Mouse (Mus musculus): ENCODE measurements around the gene Pskh1. TPM values are rescaled to one million over a fixed set of nuclear protein-coding genes. Genes with fewer than 3 reads are reported as not detected.

Pskh1 gene
- polyA plus RNA-seq, 1 experiment from 2014 or later, result 34.5 TPM

DNA sequence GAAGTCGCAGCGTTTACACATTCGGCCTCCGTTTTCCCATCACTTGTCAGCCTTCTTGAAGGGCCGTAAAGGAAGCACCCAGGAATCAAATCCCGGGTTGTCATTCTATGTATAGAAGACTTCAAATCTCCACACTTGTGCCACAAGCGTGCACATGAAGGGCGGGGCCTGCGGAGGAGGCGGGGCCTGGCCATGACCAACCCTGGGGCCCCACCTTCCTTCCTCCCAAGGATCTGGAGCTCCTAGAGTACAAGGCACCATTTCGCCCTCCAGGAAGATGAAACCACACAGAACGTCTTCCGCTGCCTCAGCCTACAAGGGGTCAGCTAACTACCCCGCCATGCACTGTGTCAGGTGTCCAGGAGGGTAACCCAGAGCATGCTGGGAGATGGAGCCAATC lies 60.9 kb downstream of the Pskh1 start:
- peaks cover 17% of the 10 kb centered on the region; the same call in 1 of the 2 replicates for H3K36me3 ChIP-seq (ENCODE audit: control insufficient read depth, insufficient read depth, low read length)
- ATAC-seq (ENCODE audit: low FRiP score, low TSS enrichment), result no peak
- no peak overlapping the region for H3K9ac ChIP-seq (ENCODE audit: low read depth, low read length)
- H3K9me3 ChIP-seq (ENCODE audit: control insufficient read depth, low read length), result no peaks in the 10 kb centered on the region
- H3K27me3 ChIP-seq (ENCODE audit: control insufficient read depth, insufficient read depth, low read length), result no peaks in the 10 kb centered on the region
- no peak overlapping the region for H3K27ac ChIP-seq (ENCODE audit: low read depth, low read length)
- no peak overlapping the region for H3K4me3 ChIP-seq (ENCODE audit: low read length)
- WGBS, result 83% methylated on average over 14 of the region's 14 CpGs
- no peak overlapping the region for H3K4me2 ChIP-seq (replicated peaks; ENCODE audit: low read depth, low read length)
- peaks cover 10% of the 10 kb centered on the region for H3K4me1 ChIP-seq (ENCODE audit: control insufficient read depth, insufficient read depth, low read length)

- 88% methylated on average over 10 of the region's 10 CpGs for WGBS
- peaks cover 10% of the 10 kb centered on the region for H3K4me1 ChIP-seq (ENCODE audit: control insufficient read depth, insufficient read depth, low read length)
- no peak overlapping the region for H3K9ac ChIP-seq (ENCODE audit: low read depth, low read length)
- H3K27ac ChIP-seq (ENCODE audit: low read depth, low read length), result no peak overlapping the region
- peaks cover 13% of the 10 kb centered on the region; the same call in 1 of the 2 replicates for H3K36me3 ChIP-seq (ENCODE audit: control insufficient read depth, insufficient read depth, low read length)
- ATAC-seq (ENCODE audit: low FRiP score, low TSS enrichment), result no peak
- no peak overlapping the region for H3K4me2 ChIP-seq (replicated peaks; ENCODE audit: low read depth, low read length)
- no peaks in the 10 kb centered on the region for H3K9me3 ChIP-seq (ENCODE audit: control insufficient read depth, low read length)
- no peaks in the 10 kb centered on the region for H3K27me3 ChIP-seq (ENCODE audit: control insufficient read depth, insufficient read depth, low read length)
- no peak overlapping the region for H3K4me3 ChIP-seq (ENCODE audit: low read length)
Measured at GRCm38 (mm10) chr8:105961536-105961935, 61.3 kb downstream of the Pskh1 start.

DNA sequence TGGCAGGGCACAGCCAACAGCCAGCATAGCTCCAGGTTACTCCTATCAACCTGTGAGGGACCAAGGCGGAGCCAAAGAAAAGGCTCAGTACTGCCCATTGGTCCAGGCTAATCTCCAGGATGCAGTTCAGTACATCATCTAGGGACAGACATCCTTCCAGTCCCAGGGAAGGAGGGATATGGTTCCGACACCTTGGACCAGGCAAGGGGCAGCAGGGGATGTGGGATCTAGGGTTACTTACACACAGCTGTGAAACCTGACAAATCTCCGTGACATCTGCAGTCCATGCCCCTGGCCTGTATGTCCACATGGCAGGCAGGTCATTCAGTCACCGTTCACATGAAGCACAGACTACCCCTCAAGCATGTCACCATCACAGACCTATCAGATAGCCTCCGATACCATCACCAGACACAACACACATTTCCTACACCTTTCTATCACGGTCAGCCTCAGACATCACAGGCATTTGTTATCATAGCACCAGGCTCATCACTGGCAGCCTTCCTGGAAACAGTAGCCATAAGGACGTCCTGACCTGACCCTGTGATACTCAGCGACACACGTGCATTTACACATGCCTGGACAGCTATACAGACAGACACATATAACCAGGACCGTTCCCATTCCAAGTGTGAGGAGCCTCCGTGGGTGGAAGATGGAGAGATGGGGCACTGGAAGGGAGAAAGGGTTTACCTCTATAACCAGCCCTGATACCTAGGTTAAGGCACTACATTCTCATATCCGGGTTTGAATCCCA lies 64.4 kb downstream of the Pskh1 start:
- Histone ChIP-seq H3K27me3 (ENCODE audit: control insufficient read depth, insufficient read depth, low read length) (no peaks in the 10 kb centered on the region), H3K4me2 (replicated peaks; ENCODE audit: low read depth, low read length) (peak overlapping the region; percentile 78), H3K9me3 (ENCODE audit: control insufficient read depth, low read length) (no peaks in the 10 kb centered on the region), H3K36me3 (ENCODE audit: control insufficient read depth, insufficient read depth, low read length) (no peaks in the 10 kb centered on the region; the same call in 1 of the 2 replicates), H3K9ac (ENCODE audit: low read depth, low read length) (peak overlapping the region; percentile 86), H3K4me3 (ENCODE audit: low read length) (peak overlapping the region; percentile 83), H3K4me1 (ENCODE audit: control insufficient read depth, insufficient read depth, low read length) (peaks cover 10% of the 10 kb centered on the region), H3K27ac (ENCODE audit: low read depth, low read length) (no peak overlapping the region)
- no peak for ATAC-seq (ENCODE audit: low FRiP score, low TSS enrichment)
- 57% methylated on average over 12 of the region's 12 CpGs for WGBS

DNA sequence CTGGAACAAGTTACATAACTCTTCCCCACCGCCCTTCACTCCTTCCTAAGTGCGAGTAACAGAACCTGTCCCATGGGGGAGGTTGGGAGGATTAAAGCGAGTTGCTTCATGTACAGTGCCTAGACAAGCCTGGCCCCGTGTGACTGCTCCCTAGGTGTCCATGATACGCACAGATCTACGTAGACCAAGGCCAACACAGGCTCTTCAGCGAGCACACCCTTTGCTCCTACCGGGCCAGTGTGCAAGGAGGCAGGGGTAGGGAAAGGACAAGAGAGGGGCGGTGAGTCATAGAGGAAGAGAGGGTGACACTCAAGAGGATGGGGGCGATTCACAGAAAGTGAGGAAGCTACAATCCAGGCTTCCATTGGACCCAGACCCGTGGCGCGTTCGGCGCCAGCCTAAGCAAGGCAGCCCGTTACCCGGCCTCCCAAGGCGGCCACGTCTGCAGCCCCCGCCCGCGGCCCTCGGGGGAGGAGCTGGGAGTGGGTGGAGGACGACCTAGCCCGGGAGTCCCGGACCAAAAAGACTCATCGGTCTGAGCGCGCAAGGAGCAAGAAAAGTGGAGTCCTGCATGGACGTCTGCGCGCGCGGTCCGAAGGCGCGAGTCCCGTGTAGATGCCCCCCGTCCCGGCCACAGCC lies 65.1 kb downstream of the Pskh1 start:
- no peaks in the 10 kb centered on the region for H3K9me3 ChIP-seq (ENCODE audit: control insufficient read depth, low read length)
- no peaks in the 10 kb centered on the region; the same call in 1 of the 2 replicates for H3K36me3 ChIP-seq (ENCODE audit: control insufficient read depth, insufficient read depth, low read length)
- ATAC-seq (ENCODE audit: low FRiP score, low TSS enrichment), result peak; percentile 72
- H3K27ac ChIP-seq (ENCODE audit: low read depth, low read length), result peak overlapping the region; percentile 78; the same call in 1 of the 2 replicates
- WGBS, result 2% methylated on average over 33 of the region's 40 CpGs
- H3K4me3 ChIP-seq (ENCODE audit: low read length), result peak overlapping the region; percentile 83
- H3K4me2 ChIP-seq (replicated peaks; ENCODE audit: low read depth, low read length), result peak overlapping the region; percentile 78
- H3K9ac ChIP-seq (ENCODE audit: low read depth, low read length), result peak overlapping the region; percentile 86
- H3K4me1 ChIP-seq (ENCODE audit: control insufficient read depth, insufficient read depth, low read length), result peaks cover 10% of the 10 kb centered on the region
- no peaks in the 10 kb centered on the region for H3K27me3 ChIP-seq (ENCODE audit: control insufficient read depth, insufficient read depth, low read length)

- no peaks in the 10 kb centered on the region for H3K27me3 ChIP-seq (ENCODE audit: control insufficient read depth, insufficient read depth, low read length)
- under 1% methylated on average over 47 of the region's 47 CpGs for WGBS
- H3K9ac ChIP-seq (ENCODE audit: low read depth, low read length), result peak within 1 kb of the TSS; percentile 86
- H3K4me2 ChIP-seq (replicated peaks; ENCODE audit: low read depth, low read length), result peak within 1 kb of the TSS; percentile 78
- H3K27ac ChIP-seq (ENCODE audit: low read depth, low read length), result peak within 1 kb of the TSS; percentile 78; the same call in 1 of the 2 replicates
- peak; percentile 93 for ATAC-seq (ENCODE audit: low FRiP score, low TSS enrichment)
- no peaks in the 10 kb centered on the region for H3K9me3 ChIP-seq (ENCODE audit: control insufficient read depth, low read length)
- peak within 1 kb of the TSS; percentile 83 for H3K4me3 ChIP-seq (ENCODE audit: low read length)
- H3K36me3 ChIP-seq (ENCODE audit: control insufficient read depth, insufficient read depth, low read length), result no peaks in the 10 kb centered on the region
- H3K4me1 ChIP-seq (ENCODE audit: control insufficient read depth, insufficient read depth, low read length), result peaks cover 10% of the 10 kb centered on the region
Measured at GRCm38 (mm10) chr8:105965905-105966341, 65.7 kb downstream of the Pskh1 start, which contains the start of gene Slc12a4. TSS of gene Slc12a4 (minus strand) at chr8:105966097.

- no peak overlapping the region for H3K27ac ChIP-seq (ENCODE audit: low read depth, low read length)
- no peaks in the 10 kb centered on the region for H3K36me3 ChIP-seq (ENCODE audit: control insufficient read depth, insufficient read depth, low read length)
- no peaks in the 10 kb centered on the region for H3K9me3 ChIP-seq (ENCODE audit: control insufficient read depth, low read length)
- ATAC-seq (ENCODE audit: low FRiP score, low TSS enrichment), result peak; percentile 33; the same call in 1 of the 2 replicates
- H3K27me3 ChIP-seq (ENCODE audit: control insufficient read depth, insufficient read depth, low read length), result no peaks in the 10 kb centered on the region
- peaks cover 10% of the 10 kb centered on the region for H3K4me1 ChIP-seq (ENCODE audit: control insufficient read depth, insufficient read depth, low read length)
- peak overlapping the region; percentile 78 for H3K4me2 ChIP-seq (replicated peaks; ENCODE audit: low read depth, low read length)
- H3K9ac ChIP-seq (ENCODE audit: low read depth, low read length), result no peak overlapping the region
- H3K4me3 ChIP-seq (ENCODE audit: low read length), result peak overlapping the region; percentile 83
- WGBS, result 7% methylated on average over 19 of the region's 19 CpGs
Measured at GRCm38 (mm10) chr8:105966692-105967311, 66.6 kb downstream of the Pskh1 start.

DNA sequence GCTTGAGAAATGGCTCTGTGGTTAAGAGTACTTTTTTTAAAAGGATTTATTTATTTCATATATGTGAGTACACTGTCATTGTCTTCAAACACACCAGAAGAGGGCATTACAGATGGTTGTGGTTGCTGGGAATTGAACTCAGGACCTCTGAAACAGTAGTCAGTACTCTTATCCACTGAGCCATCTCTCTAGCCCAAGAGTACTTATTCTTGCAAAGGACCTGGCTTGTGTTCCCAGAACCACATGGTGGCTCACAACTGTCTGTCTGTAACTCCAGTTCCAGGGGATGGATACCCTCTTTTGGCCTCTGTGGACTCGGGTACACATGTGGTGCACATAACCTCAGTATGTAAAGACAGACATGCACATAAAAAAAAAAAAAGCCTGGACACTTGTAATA lies 69.1 kb downstream of the Pskh1 start:
- WGBS, result 82% methylated on average over 1 of the region's 1 CpGs
- H3K9ac ChIP-seq (ENCODE audit: low read depth, low read length), result no peak overlapping the region
- H3K27me3 ChIP-seq (ENCODE audit: control insufficient read depth, insufficient read depth, low read length), result no peaks in the 10 kb centered on the region
- H3K4me2 ChIP-seq (replicated peaks; ENCODE audit: low read depth, low read length), result no peak overlapping the region
- peaks cover 9% of the 10 kb centered on the region for H3K4me1 ChIP-seq (ENCODE audit: control insufficient read depth, insufficient read depth, low read length)
- no peaks in the 10 kb centered on the region for H3K36me3 ChIP-seq (ENCODE audit: control insufficient read depth, insufficient read depth, low read length)
- no peaks in the 10 kb centered on the region for H3K9me3 ChIP-seq (ENCODE audit: control insufficient read depth, low read length)
- no peak for ATAC-seq (ENCODE audit: low FRiP score, low TSS enrichment)
- H3K4me3 ChIP-seq (ENCODE audit: low read length), result no peak overlapping the region
- H3K27ac ChIP-seq (ENCODE audit: low read depth, low read length), result no peak overlapping the region

DNA sequence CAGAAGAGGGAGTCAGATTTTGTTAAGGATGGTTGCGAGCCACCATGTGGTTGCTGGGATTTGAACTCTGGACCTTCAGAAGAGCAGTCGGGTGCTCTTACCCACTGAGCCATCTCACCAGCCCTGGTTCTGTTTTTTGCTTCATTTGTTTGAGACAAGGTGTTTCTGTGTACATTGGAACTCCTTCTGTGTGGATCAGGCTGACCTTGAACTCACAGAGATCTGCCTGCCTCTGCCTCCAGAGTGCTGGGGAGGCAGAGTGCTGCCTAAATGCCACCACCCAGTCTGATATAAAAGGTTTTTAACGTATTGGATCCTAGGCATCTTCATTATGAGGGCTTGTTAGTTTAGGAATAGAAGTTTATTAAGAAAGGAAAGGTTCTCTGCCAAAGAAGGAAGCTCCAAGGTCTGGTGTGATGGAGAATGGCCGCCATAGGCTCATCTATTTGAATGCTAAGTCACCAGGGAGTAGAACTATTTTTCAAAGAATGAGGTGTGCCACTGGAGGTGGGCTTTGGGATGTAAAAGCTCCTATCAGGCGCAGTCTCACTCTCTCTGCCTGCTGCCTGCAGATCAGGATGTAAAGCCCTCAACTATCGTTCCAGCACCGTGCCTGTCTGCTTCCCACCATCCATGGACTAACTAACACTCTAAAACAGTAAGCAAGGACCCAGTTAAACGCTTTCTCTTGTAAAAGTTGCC lies 70.9 kb downstream of the Pskh1 start:
- 74% methylated on average over 8 of the region's 8 CpGs for WGBS
- no peaks in the 10 kb centered on the region for H3K27me3 ChIP-seq (ENCODE audit: control insufficient read depth, insufficient read depth, low read length)
- no peaks in the 10 kb centered on the region for H3K4me1 ChIP-seq (ENCODE audit: control insufficient read depth, insufficient read depth, low read length)
- no peaks in the 10 kb centered on the region for H3K9me3 ChIP-seq (ENCODE audit: control insufficient read depth, low read length)
- no peak overlapping the region for H3K4me2 ChIP-seq (replicated peaks; ENCODE audit: low read depth, low read length)
- ATAC-seq (ENCODE audit: low FRiP score, low TSS enrichment), result no peak
- H3K4me3 ChIP-seq (ENCODE audit: low read length), result no peak overlapping the region
- no peaks in the 10 kb centered on the region for H3K36me3 ChIP-seq (ENCODE audit: control insufficient read depth, insufficient read depth, low read length)
- H3K9ac ChIP-seq (ENCODE audit: low read depth, low read length), result no peak overlapping the region
- H3K27ac ChIP-seq (ENCODE audit: low read depth, low read length), result no peak overlapping the region

All from kidney, embryonic 14.5 days (tissue).